Mouse (Mus musculus) embryonic facial prominence, embryonic 14.5 days (tissue): ENCODE measurements at regions not wholly inside any gene's neighbourhood (a gene's known extent, or its start where the extent isn't known, plus 50 kb on each side); places are given as distances from the start of the nearest gene placed in this dataset.

Experiments
- ATAC-seq: fragments of 200-750 bp; cut with Nextera tagmentation; 2 replicates; pipeline ENCODE4 v1.8.0; 2017; ENCODE audit warnings: low read depth, moderate number of reproducible peaks, moderate TSS enrichment
- DNase-seq: peaks from one replicate; pipeline ENCODE4 v3.0.0-alpha.2; 2015; ENCODE audit warnings: low spot score
- H3K27ac ChIP-seq: fragments of 300-500 bp; sonication (generic); replicated peaks from 2 replicates; pipeline ENCODE4 v1.5.1; 2014; ENCODE audit warnings: low read depth, mild to moderate bottlenecking, low read length, moderate library complexity
- H3K27me3 ChIP-seq: fragments of 300-500 bp; sonication (generic); replicated peaks from 2 replicates; pipeline ENCODE4 v1.6.1; 2014; ENCODE audit warnings: low read length; ENCODE audit not compliant: control insufficient read depth, insufficient read depth
- H3K36me3 ChIP-seq: fragments of 300-500 bp; sonication (generic); 2 replicates; pipeline ENCODE4 v1.6.1; 2014; ENCODE audit warnings: low read length, mixed read lengths; ENCODE audit not compliant: control insufficient read depth, insufficient read depth
- H3K4me1 ChIP-seq: fragments of 300-500 bp; sonication (generic); 2 replicates; pipeline ENCODE4 v1.6.1; 2014; ENCODE audit warnings: antibody characterized with exemption, low read length; ENCODE audit not compliant: control insufficient read depth, insufficient read depth
- H3K4me2 ChIP-seq: fragments of 300-500 bp; sonication (generic); 2 replicates; pipeline ENCODE4 v1.6.1; 2014; ENCODE audit warnings: low read depth, mild to moderate bottlenecking, low read length, moderate library complexity, mixed read lengths
- H3K4me3 ChIP-seq: fragments of 300-500 bp; sonication (generic); 2 replicates; pipeline ENCODE4 v1.5.1; 2014; ENCODE audit warnings: low read depth, mild to moderate bottlenecking, low read length
- H3K9ac ChIP-seq: fragments of 300-500 bp; sonication (generic); 2 replicates; pipeline ENCODE4 v1.6.1; 2014; ENCODE audit warnings: low read depth, mild to moderate bottlenecking, low read length, moderate library complexity, mixed read lengths
- H3K9me3 ChIP-seq: fragments of 300-500 bp; sonication (generic); 2 replicates; pipeline ENCODE4 v1.6.1; 2016; ENCODE audit warnings: low read length; ENCODE audit not compliant: control insufficient read depth
- WGBS: fragments of 180-500 bp; shearing (Covaris S2); extraction: QIAGEN DNeasy Blood & Tissue Kit; methylation state at CpG from one replicate; pipeline ENCODE4 v1.1.7; 2014; 5-methylcytosine and 5-hydroxymethylcytosine counted together

DNA sequence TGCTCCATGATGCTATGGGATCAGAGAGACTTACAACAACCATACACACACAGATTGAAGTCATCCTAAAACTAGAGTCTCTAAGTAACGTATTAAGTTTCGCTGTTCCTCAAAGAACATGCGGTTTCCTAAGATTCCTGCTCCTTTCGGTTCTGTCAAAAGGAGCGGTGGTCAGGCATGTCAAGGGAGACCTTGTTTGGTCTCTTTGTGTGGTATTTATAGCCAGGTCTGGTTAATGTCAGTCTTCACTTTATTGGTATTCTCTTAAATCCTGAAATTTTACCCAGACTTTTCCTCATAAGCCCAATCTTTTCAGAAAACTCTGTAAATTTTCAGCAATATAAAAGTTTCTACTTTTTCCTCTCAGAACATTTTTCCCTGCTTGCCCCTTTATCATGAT, 166.5 kb downstream of the Isl1 start:
- no peak overlapping the region for H3K4me2 ChIP-seq
- no peak for DNase-seq
- 37% methylated on average over 5 of the region's 5 CpGs for WGBS
- ATAC-seq = no peak
- no peaks in the 10 kb centered on the region for H3K4me1 ChIP-seq
- H3K27ac ChIP-seq = no peak overlapping the region
- H3K4me3 ChIP-seq = no peak overlapping the region
- H3K9ac ChIP-seq = no peak overlapping the region
- no peaks in the 10 kb centered on the region for H3K36me3 ChIP-seq
- H3K9me3 ChIP-seq = no peaks in the 10 kb centered on the region
- H3K27me3 ChIP-seq = no peaks in the 10 kb centered on the region

DNA sequence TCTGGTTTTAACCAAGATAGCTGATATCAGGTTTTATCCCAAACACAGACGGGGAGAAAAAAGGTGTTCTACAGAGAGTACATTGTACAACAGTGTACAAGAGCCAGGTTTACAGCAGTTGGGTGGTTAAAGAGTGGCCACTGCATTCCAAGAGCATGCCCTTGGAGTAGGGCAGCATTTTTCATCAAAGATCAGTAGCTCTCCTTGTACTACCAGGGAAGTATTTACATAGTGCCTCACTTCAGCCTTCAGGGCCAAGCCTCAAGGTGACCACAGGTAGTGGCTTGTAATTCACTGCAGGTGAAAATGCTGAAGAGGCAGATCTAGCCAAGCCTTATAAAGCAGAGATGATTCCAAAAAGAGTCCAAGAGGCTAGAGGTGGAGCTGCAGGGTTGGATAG, 190.8 kb downstream of the Isl1 start:
- no peaks in the 10 kb centered on the region for H3K27me3 ChIP-seq
- ATAC-seq = no peak
- H3K4me2 ChIP-seq = no peak overlapping the region
- H3K36me3 ChIP-seq = no peaks in the 10 kb centered on the region
- 86% methylated on average over 1 of the region's 1 CpGs for WGBS
- H3K4me1 ChIP-seq = no peaks in the 10 kb centered on the region
- no peak overlapping the region for H3K27ac ChIP-seq
- H3K9ac ChIP-seq = no peak overlapping the region
- H3K4me3 ChIP-seq = no peak overlapping the region
- no peaks in the 10 kb centered on the region for H3K9me3 ChIP-seq
- no peak for DNase-seq

DNA sequence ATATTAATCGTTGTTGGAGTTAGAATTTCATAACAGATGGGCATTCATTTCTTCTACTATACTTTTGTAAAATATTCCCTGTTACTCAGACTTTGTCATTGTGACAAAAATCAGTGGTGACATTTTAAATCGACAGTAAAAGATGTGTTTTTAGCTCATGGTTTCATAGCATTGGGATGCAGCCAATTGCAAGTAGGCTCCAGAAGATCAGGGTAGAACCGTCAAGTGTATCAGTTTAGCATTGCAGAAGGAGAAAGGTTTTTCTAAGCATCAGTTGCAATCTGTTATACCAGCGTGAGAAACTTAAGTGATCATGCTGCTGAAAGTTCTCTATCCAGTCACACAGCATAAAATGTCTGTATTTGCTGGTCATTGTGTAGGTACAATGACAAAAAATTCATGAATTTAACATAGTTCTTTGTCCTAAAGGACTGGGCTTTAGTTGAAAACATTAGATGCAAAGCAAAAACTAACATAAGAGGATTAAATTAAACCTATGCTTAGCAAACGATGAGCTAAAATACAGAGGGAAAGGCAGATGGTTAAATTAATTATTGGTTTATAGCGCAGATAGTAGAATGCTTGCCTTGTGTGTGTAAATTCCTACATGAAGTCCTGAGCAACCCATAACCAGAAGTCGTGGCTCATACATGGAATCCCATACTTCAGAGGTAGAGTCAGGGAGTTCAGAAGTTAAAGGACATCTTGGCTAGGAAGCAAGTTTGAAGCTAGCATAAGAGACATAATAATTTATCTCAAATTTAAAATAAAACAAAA, 198.3 kb downstream of the Isl1 start:
- no peak overlapping the region for H3K27ac ChIP-seq
- H3K27me3 ChIP-seq = no peaks in the 10 kb centered on the region
- H3K9me3 ChIP-seq = no peaks in the 10 kb centered on the region
- ATAC-seq (no peak), DNase-seq (no peak)
- no peak overlapping the region for H3K4me2 ChIP-seq
- H3K4me1 ChIP-seq = no peaks in the 10 kb centered on the region
- H3K36me3 ChIP-seq = no peaks in the 10 kb centered on the region
- WGBS = 73% methylated on average over 7 of the region's 7 CpGs
- no peak overlapping the region for H3K4me3 ChIP-seq
- no peak overlapping the region for H3K9ac ChIP-seq

DNA sequence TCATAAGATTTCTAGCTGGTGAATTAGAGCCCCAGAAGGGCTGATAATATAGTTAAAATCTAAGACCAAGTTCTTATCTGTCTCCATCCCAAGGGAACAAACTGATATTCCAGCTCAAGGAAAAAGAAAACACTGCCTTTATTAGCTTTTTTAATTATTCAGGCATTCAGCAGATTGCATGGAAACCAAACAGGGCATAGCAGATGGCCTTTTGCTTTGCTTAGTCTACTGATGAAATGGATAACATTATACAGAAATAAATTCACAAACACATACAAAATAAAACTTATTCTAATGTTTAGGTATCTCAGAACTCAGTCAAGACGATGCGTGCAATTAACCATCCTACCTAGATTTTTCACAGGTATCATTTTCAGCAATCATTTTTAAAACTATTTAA, 198.9 kb downstream of the Isl1 start:
- no peaks in the 10 kb centered on the region for H3K9me3 ChIP-seq
- no peak overlapping the region for H3K27ac ChIP-seq
- DNase-seq (no peak), ATAC-seq (no peak)
- no peaks in the 10 kb centered on the region for H3K36me3 ChIP-seq
- no peak overlapping the region for H3K4me3 ChIP-seq
- no peaks in the 10 kb centered on the region for H3K4me1 ChIP-seq
- no peaks in the 10 kb centered on the region for H3K27me3 ChIP-seq
- no peak overlapping the region for H3K9ac ChIP-seq
- H3K4me2 ChIP-seq = no peak overlapping the region
- 89% methylated on average over 2 of the region's 2 CpGs for WGBS

DNA sequence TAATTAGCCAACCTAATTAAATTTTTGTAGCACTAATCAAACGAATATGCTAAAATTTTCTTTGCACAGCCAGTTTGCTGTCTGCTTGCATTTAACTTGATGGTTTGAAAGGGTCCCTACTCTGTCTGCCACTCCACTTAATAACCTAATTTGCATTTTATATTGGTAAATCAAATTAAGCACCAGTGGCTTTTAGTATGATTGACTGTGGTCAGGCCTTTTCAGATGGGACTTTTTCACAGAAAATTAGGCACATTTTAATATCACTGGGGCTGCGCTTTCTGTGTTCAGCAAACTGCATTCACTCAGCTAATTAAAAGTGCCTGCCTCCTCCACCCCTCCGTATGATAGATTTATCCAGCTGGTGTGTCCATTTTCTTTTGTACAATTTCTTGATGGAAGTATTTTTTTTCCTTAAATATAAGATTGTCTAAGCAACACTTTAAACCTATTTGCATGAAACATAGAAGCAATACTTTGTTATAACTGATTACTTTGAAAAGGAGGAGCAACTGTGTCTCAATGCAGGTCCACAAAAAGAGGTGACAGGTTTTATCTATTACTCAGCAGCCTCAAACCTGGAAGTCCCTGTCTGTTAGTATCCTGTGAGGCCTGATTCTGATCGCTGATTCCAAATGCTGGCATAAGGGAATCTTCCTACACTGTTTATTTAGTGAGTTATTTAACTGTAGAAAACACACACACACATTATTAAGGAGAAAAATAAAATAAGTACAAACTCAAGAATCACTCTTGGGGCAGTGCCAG, 221.8 kb downstream of the Isl1 start:
- no peaks in the 10 kb centered on the region for H3K9me3 ChIP-seq
- H3K27ac ChIP-seq = no peak overlapping the region
- no peak for ATAC-seq
- no peaks in the 10 kb centered on the region for H3K36me3 ChIP-seq
- 62% methylated on average over 4 of the region's 4 CpGs for WGBS
- DNase-seq = no peak
- H3K4me1 ChIP-seq = no peaks in the 10 kb centered on the region
- H3K4me2 ChIP-seq = no peak overlapping the region
- no peaks in the 10 kb centered on the region for H3K27me3 ChIP-seq
- no peak overlapping the region for H3K9ac ChIP-seq
- H3K4me3 ChIP-seq = no peak overlapping the region

DNA sequence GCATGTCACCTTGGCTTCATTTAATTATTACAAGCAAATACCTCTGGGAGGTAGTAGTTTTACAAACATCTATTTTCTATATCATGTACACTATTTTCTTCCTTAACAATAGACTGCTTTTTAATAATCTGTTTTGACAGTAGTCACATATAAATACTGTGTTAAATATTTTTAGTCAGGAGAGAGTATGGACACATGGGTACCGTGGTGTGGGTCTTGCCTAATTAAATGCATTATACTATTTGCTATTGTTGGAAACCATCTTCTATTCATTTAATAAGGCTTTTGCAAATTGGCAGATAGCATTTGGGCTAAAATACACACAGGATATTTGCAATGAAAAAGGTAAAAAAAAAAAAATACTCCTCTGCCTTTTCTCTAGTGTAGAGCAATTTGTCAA, 222.3 kb downstream of the Isl1 start:
- WGBS = 81% methylated on average over 1 of the region's 1 CpGs
- no peak overlapping the region for H3K9ac ChIP-seq
- H3K4me2 ChIP-seq = no peak overlapping the region
- no peaks in the 10 kb centered on the region for H3K4me1 ChIP-seq
- ATAC-seq = no peak
- H3K27ac ChIP-seq = no peak overlapping the region
- H3K9me3 ChIP-seq = no peaks in the 10 kb centered on the region
- H3K27me3 ChIP-seq = no peaks in the 10 kb centered on the region
- no peak overlapping the region for H3K4me3 ChIP-seq
- DNase-seq = no peak
- H3K36me3 ChIP-seq = no peaks in the 10 kb centered on the region

DNA sequence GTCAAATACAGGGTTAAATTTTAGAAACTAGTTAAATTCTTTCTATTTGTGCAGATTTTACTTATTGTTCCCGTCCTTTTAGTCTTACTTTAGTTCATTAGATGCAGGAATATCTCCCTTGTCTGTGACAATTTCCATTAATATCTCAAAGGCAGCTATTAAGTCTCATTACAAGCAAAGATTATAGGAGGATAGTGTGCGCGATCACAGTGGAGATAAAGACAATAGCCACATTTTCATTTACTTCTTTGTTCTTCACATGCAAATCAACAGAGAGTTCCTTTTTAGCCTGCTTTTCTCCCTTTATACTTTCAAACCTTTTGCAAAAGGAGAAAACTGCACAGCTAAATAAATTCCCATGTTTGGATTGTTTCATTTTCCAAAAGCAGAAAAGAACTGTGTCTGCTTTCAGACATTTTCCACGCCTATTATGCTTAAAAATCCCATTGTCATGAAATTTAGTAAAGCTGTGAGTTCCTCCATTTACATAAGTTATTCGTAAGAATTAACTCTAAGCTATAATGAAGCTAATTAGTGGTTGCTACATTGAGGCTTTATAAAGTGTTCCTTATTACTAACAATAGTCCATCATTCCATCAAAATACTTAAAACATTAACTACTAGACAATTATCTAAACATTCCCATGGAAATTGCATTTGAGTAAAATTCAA, 252.4 kb downstream of the Isl1 start:
- Histone ChIP-seq H3K27me3 (no peaks in the 10 kb centered on the region), H3K4me3 (no peak overlapping the region), H3K9me3 (no peaks in the 10 kb centered on the region), H3K4me1 (no peaks in the 10 kb centered on the region), H3K9ac (no peak overlapping the region), H3K36me3 (no peaks in the 10 kb centered on the region), H3K27ac (no peak overlapping the region), H3K4me2 (no peak overlapping the region)
- no peak for ATAC-seq
- DNase-seq = no peak
- 70% methylated on average over 5 of the region's 5 CpGs for WGBS

DNA sequence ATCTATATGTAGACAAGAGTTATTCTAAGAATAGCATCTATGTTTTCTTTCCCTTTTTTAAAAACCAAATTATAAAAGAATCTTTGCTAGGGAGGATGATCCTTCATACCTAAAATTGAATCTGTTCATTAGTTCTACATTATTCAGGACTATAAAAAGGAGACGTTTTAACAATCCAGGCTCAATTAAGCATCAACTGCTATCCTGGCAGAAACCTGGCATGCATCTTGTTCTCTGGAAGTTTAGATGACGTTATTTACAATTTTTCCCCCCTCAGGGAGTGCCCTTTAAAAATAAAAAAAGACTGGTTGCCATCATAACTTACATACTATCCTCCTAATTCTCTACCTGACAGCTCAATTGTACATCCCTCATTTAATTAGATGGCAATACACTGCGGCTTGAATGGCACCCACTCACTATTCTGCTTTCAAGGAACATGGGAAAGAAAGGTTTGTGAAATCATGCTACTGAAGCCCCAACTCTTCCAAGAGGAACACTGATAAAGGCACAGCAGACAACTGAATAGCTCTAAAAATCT, 253.3 kb downstream of the Isl1 start:
- Histone ChIP-seq H3K4me1 (no peaks in the 10 kb centered on the region), H3K27me3 (no peaks in the 10 kb centered on the region), H3K9ac (no peak overlapping the region), H3K4me3 (no peak overlapping the region), H3K27ac (no peak overlapping the region), H3K4me2 (no peak overlapping the region), H3K9me3 (no peaks in the 10 kb centered on the region), H3K36me3 (no peaks in the 10 kb centered on the region)
- no peak for ATAC-seq
- WGBS = 77% methylated on average over 3 of the region's 3 CpGs
- DNase-seq = no peak
